Mouse (Mus musculus): Measurements from ENCODE around the gene Plppr3. TPM values are rescaled to one million over a fixed set of nuclear protein-coding genes. Genes with fewer than 3 reads are reported as not detected.

Plppr3 gene
- polyA plus RNA-seq, 1 experiment from 2014 or later, result 503 TPM

DNA sequence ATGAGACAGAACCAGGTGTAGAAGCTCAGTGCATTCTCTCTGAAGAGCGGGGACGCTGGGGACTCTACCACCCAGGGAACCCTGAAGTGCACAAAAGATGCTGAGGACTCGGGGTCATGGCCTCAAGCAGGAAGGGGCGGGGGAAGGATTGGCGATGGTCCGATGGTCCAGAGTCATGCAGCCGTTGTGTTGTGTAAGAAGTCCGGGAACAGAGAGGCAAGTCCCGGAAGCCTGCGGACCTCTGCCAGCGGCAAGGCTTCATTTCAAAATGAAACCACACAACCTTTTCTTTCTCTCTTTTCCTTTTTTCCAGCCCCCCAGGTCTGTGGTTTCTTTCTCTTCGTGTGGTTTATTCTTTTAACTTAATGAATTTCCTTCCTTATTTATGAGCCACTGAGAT, 3.3 kb upstream of the Plppr3 start:
- ATAC-seq (replicated peaks), result no peak
- no peaks in the 10 kb centered on the region for H3K36me3 ChIP-seq (replicated peaks)
- H3K4me1 ChIP-seq, result peaks cover 22% of the 10 kb centered on the region
- H3K9me3 ChIP-seq, result no peaks in the 10 kb centered on the region
- WGBS, result 31% methylated on average over 12 of the region's 12 CpGs
- H3K4me2 ChIP-seq, result no peak overlapping the region
- peaks cover 10% of the 10 kb centered on the region for H3K27me3 ChIP-seq (replicated peaks)
- no peak overlapping the region for H3K27ac ChIP-seq
- no peak overlapping the region for H3K9ac ChIP-seq
- H3K4me3 ChIP-seq, result no peak overlapping the region

DNA sequence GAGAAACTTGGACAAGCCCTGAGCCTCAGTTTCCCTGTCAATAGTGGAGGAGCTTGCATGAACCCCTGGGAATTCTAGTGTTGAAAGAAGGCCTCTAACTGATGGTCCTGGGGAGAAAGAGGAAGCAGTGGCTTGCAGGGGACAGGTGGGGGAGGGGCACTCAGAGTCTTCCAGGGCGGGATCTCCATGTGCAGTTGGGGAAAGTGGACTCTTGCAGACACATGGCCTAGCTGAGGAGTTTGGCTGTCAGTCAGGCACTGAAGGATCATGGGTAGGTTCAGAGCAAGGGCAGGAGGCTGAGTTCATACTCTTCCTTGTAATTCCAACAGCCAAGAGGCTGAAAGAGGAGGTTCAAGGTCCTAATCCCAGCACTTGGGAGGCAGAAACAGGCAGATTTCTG, 2.7 kb upstream of the Plppr3 start:
- 94% methylated on average over 1 of the region's 1 CpGs for WGBS
- Histone ChIP-seq H3K4me3 (no peak overlapping the region), H3K27ac (no peak overlapping the region), H3K36me3 (replicated peaks) (no peaks in the 10 kb centered on the region), H3K9ac (no peak overlapping the region), H3K4me1 (peaks cover 23% of the 10 kb centered on the region), H3K4me2 (no peak overlapping the region), H3K9me3 (no peaks in the 10 kb centered on the region), H3K27me3 (replicated peaks) (peaks cover 6% of the 10 kb centered on the region)
- ATAC-seq (replicated peaks), result no peak

DNA sequence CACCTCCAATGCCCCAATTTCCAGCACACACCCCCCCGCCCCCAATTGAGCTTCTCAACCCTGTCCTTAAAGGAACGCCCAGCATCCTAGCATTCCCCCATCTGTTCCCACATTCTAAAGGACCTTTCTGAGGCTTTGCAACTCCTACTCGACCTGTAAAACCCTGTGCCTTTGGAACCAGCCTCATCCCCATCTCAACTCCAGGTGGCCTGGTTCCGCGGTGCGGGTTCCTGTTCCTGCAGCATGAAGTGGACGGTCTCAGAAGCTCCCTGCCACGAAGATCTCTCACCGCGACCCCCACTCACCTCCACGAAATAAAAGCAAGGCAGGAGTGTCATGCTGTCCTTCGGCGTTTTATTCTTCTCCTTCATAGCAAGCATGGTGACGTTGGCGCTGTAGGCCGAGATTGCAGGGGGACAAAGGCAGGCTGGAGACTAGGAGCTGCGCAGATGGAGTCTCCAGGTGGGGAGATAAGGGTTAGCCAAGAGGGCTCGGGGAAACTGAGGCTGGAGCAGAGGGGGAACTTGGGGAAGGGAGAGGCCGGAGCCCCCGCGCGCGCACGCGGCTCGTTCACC, 632 bp downstream of the Plppr3 start:
- Histone ChIP-seq H3K9me3 (no peaks in the 10 kb centered on the region), H3K4me3 (peak overlapping the region; percentile 73), H3K36me3 (replicated peaks) (no peaks in the 10 kb centered on the region), H3K4me1 (peaks cover 45% of the 10 kb centered on the region), H3K27ac (peak overlapping the region; percentile 95), H3K9ac (peak overlapping the region; percentile 82), H3K4me2 (peak overlapping the region; percentile 83), H3K27me3 (replicated peaks) (no peaks in the 10 kb centered on the region)
- peak; percentile 46 for ATAC-seq (replicated peaks)
- 1% methylated on average over 26 of the region's 26 CpGs for WGBS

DNA sequence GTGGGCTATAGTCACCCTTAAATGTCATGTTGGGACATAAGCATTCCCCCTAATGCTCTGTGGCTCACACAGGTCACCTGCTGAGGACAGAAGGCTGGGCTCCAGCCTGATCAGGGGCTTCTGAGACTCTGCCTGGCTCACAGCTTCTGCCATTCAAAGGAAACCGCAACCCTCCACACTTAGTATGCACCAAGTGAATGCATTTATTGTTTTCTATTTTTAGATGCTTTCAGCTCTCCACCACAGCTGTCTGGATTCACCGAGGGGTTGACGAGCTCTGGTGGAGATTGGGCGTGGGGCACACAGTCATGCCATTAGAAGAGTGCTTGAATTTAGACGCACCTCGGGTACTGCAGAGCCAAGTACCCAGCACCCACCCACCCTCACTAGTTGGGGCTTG, 1.1 kb downstream of the Plppr3 start:
- Histone ChIP-seq H3K4me3 (peak overlapping the region; percentile 73), H3K27ac (peak overlapping the region; percentile 95), H3K9me3 (no peaks in the 10 kb centered on the region), H3K9ac (peak overlapping the region; percentile 82), H3K4me2 (peak overlapping the region; percentile 83), H3K4me1 (peaks cover 48% of the 10 kb centered on the region), H3K36me3 (replicated peaks) (no peaks in the 10 kb centered on the region), H3K27me3 (replicated peaks) (no peaks in the 10 kb centered on the region)
- WGBS, result 6% methylated on average over 6 of the region's 6 CpGs
- ATAC-seq (replicated peaks), result peak; percentile 10; the same call in 1 of the 2 replicates

DNA sequence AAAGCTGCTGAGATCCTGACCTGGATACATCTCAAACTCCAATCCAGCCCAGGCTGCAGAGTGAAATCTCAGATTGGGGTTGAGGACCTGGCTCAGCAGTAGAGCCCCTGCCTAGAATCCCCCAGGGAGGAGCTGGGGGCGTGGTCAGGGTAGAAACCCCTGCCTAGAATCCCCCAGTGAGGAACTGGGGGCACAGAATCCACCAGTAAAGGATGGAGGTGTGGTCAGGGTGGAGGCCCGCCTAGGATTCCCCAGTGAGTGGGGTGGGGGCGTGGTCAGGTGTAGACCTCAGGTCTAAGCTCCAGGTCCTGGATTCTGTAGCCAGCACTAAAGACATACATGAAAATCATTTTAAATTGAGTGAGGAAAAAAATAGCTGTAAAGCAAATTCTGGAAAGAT, 1.6 kb downstream of the Plppr3 start:
- H3K4me3 ChIP-seq, result peak overlapping the region; percentile 73
- no peaks in the 10 kb centered on the region for H3K36me3 ChIP-seq (replicated peaks)
- H3K27me3 ChIP-seq (replicated peaks), result no peaks in the 10 kb centered on the region
- ATAC-seq (replicated peaks), result 0 out of 2 replicates have a peak, but pooled peaks have one; percentile 13
- H3K9ac ChIP-seq, result peak overlapping the region; percentile 82
- peaks cover 48% of the 10 kb centered on the region for H3K4me1 ChIP-seq
- no peaks in the 10 kb centered on the region for H3K9me3 ChIP-seq
- peak overlapping the region; percentile 83 for H3K4me2 ChIP-seq
- H3K27ac ChIP-seq, result peak overlapping the region; percentile 95
- 38% methylated on average over 3 of the region's 3 CpGs for WGBS

DNA sequence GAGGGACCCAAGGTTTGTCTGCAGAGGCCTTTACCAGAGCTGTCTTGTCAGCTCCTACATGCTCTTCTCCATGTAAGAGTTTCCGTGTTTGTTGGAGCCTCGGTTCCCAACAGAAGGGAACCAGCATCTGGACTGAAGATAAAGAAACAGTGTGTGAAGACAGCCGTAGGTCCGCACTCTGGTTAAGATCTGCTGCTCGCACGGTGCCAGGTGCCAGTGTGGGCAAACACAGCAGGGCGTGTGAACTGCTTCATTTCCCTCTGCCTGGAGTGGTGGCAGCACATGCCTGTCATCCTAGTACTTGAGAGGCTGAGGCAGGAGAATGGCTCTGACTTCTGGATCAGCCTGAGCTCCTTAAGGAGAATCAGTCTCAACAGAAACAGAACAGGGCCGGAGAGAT, 2.6 kb downstream of the Plppr3 start:
- no peak for ATAC-seq (replicated peaks)
- no peaks in the 10 kb centered on the region; the same call in 1 of the 2 replicates for H3K36me3 ChIP-seq (replicated peaks)
- peak overlapping the region; percentile 73 for H3K4me3 ChIP-seq
- peak overlapping the region; percentile 2; the same call in 1 of the 2 replicates for H3K27ac ChIP-seq
- peaks cover 54% of the 10 kb centered on the region for H3K4me1 ChIP-seq
- 89% methylated on average over 8 of the region's 8 CpGs for WGBS
- H3K4me2 ChIP-seq, result peak overlapping the region; percentile 83
- H3K27me3 ChIP-seq (replicated peaks), result no peaks in the 10 kb centered on the region
- no peak overlapping the region for H3K9ac ChIP-seq
- no peaks in the 10 kb centered on the region for H3K9me3 ChIP-seq

DNA sequence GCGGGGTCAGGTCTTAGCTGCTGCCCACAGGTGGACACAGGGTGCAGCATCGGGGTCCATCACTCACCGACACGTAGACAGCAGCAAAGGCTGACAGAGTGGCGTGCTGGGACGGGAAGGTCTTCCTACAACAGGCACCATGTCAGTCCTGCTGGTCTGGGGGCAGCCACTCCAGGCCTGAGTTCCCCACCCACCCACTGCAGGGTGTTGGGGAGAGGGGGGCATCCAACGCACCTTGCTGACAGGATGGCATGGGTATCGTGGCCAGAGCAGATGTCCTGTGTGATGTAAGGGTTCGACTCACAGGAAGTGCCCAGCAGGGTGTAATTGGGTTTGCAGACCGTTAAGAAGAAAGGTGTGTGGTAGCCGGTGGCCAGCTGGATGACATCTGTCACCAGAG, 7.8 kb downstream of the Plppr3 start:
- Histone ChIP-seq H3K36me3 (replicated peaks) (peaks cover 39% of the 10 kb centered on the region), H3K27ac (no peak overlapping the region), H3K4me1 (peaks cover 43% of the 10 kb centered on the region), H3K4me3 (no peak overlapping the region), H3K9ac (no peak overlapping the region), H3K4me2 (no peak overlapping the region), H3K9me3 (no peaks in the 10 kb centered on the region), H3K27me3 (replicated peaks) (no peaks in the 10 kb centered on the region)
- ATAC-seq (replicated peaks), result no peak
- 83% methylated on average over 11 of the region's 11 CpGs for WGBS

DNA sequence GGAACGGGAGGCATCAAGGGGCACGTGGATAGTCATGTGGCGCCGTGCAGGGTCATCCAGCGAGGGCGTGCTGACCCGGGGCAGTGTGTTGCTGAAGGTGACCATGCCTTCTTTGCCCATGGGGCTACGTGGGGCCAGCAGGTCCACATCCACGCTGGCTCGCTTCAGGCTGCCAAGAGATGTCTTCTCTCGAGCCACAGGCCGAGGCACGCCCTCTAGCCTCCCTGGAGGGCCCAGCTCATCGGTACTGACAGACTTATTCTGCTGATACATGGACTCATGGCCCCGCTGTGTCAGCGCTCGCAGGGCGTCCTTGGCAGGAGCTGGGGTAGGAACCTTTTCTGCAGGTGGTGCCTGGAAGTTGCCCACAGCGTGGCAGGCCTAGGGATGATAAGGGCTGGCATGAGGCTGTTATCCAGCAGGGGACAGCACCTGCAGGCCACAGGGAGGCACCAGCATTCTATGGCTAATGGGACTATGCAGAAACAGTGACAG, 8.6 kb downstream of the Plppr3 start:
- H3K4me2 ChIP-seq, result no peak overlapping the region
- 71% methylated on average over 19 of the region's 19 CpGs for WGBS
- H3K9me3 ChIP-seq, result no peaks in the 10 kb centered on the region
- H3K4me3 ChIP-seq, result no peak overlapping the region
- peaks cover 36% of the 10 kb centered on the region for H3K4me1 ChIP-seq
- no peaks in the 10 kb centered on the region for H3K27me3 ChIP-seq (replicated peaks)
- peak overlapping the region; percentile 43; the same call in 1 of the 2 replicates for H3K27ac ChIP-seq
- no peak for ATAC-seq (replicated peaks)
- H3K36me3 ChIP-seq (replicated peaks), result peaks cover 47% of the 10 kb centered on the region
- no peak overlapping the region for H3K9ac ChIP-seq

DNA sequence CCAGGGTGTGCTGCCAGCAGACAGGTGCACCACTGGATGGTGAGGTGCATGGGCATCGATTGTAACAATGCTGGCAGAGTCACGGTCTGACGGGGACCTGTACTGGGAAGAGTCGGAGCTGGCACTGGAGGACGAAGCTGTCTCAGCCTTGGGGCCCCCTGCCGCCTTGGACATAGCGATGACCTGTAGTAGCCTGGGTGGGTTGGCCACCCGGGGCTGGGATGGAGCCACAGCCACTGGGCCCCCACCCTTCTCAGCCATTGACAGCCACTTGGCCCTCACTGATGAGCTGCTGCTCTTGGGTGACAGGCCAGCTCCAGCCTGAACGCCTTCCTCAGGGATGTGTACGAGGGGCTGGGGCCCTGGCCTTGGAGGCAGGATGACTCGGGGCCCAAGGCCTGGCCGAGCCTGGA, 9.2 kb downstream of the Plppr3 start:
- H3K27ac ChIP-seq, result peak overlapping the region; percentile 43; the same call in 1 of the 2 replicates
- 65% methylated on average over 12 of the region's 12 CpGs for WGBS

DNA sequence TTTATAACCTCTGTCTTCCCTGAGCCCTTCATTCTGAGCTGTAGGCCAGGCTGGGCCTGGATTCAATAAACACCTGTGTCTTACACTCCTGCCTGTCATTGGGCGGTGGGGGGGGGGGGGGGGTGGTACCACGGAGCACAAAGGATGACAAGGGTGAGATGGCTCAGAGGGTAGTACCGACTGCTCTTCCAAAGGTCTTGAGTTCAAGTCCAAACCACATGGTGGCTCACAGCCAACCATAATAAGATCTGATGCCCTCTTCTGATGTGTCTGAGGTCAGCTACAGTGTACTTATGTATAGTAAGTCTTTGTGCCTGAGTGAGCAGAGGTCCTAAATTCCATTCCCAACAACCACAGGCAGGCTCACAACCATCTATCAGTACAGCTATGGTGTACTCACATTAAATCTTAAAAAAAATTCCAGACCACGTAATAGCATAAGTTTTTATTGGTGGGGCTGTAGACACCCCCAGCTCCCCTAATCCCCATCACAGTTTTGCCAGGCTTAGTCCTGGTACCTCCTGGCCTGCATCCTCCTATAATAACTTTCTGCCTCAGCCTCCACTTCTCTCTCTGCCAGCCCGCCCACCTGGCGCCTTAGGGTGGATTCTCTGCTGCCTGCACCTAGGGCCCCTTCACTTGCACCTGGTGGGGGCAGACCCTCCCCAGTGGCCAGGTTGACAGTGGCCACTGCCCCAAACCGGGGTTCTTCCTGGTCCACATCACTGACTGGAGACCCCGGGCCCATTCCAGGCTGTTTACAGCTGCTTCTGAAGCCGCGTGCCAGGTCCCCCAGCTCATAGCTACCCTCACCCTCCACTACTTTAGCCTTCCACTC, 9.9 kb downstream of the Plppr3 start:
- H3K9ac ChIP-seq, result no peak overlapping the region
- no peak overlapping the region for H3K4me2 ChIP-seq
- WGBS, result 57% methylated on average over 10 of the region's 10 CpGs
- H3K4me3 ChIP-seq, result no peak overlapping the region
- H3K4me1 ChIP-seq, result peaks cover 30% of the 10 kb centered on the region
- no peaks in the 10 kb centered on the region for H3K27me3 ChIP-seq (replicated peaks)
- no peaks in the 10 kb centered on the region for H3K9me3 ChIP-seq
- 0 out of 2 replicates have a peak overlapping the region, but pooled peaks have one; percentile 43 for H3K27ac ChIP-seq
- peaks cover 60% of the 10 kb centered on the region for H3K36me3 ChIP-seq (replicated peaks)
- ATAC-seq (replicated peaks), result peak; percentile 15; the same call in 1 of the 2 replicates

More for the DNA sequence above, 9.2 kb downstream of the Plppr3 start:
- Histone ChIP-seq H3K4me3 (no peak overlapping the region), H3K4me1 (peaks cover 36% of the 10 kb centered on the region), H3K9ac (no peak overlapping the region), H3K36me3 (replicated peaks) (peaks cover 54% of the 10 kb centered on the region), H3K4me2 (no peak overlapping the region), H3K27me3 (replicated peaks) (no peaks in the 10 kb centered on the region), H3K9me3 (no peaks in the 10 kb centered on the region)
- 0 out of 2 replicates have a peak, but pooled peaks have one; percentile 11 for ATAC-seq (replicated peaks)

DNA sequence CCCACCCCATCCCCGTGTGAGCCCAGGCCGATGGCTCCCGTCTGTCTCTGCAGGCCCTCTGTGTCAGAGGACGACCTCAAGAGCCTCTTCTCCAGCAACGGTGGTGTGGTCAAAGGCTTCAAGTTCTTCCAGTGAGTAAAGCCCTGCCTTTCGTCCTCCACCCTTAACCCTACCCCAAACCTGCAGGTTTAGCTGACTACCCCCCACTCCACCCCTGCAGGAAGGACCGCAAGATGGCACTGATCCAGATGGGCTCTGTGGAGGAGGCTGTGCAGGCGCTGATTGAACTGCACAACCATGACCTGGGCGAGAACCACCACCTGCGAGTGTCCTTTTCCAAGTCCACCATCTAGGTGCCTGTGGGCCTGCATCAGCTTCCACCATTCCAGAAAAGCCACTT, 11.5 kb downstream of the Plppr3 start:
- Histone ChIP-seq H3K9ac (no peak overlapping the region), H3K4me3 (no peak overlapping the region), H3K27ac (no peak overlapping the region), H3K27me3 (replicated peaks) (no peaks in the 10 kb centered on the region), H3K9me3 (no peaks in the 10 kb centered on the region), H3K4me1 (peaks cover 35% of the 10 kb centered on the region), H3K36me3 (replicated peaks) (peaks cover 68% of the 10 kb centered on the region), H3K4me2 (no peak overlapping the region)
- WGBS, result 80% methylated on average over 10 of the region's 10 CpGs
- ATAC-seq (replicated peaks), result no peak

DNA sequence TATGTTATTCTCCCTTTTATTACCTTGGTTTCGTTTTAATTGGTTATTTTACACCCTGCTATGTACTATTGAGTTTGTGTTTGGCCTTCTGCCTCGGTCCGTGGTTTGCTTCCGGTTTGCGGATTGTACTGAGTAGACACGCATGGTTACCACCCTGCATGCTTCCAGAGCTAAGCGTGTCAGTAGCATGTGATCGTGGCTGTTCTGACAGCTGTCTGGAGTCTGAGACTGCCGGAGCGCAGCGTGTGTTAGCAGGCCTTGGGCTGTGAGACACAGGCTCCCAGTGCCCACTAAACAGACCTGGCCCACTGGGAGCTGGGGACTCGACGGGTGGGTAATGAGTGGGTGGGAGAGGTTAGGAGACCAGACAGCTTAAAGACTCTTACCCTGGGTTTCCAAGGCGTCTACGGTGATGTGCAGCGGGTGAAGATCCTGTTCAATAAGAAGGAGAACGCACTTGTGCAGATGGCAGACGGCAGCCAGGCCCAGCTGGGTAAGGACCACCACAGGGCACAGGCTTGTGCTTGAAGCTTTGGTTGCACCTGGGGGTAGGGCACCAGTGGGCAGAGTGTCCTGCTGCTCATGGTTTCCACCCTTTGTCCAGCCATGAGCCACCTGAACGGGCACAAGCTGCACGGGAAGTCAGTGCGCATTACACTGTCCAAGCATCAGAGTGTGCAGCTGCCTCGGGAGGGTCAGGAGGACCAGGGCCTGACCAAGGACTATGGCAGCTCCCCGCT, 12.2 kb downstream of the Plppr3 start:
- Histone ChIP-seq H3K27ac (no peak overlapping the region), H3K9ac (no peak overlapping the region)

More for the DNA sequence above, 12.2 kb downstream of the Plppr3 start:
- H3K4me2 ChIP-seq, result no peak overlapping the region
- ATAC-seq (replicated peaks), result no peak
- peaks cover 38% of the 10 kb centered on the region for H3K4me1 ChIP-seq
- no peak overlapping the region for H3K4me3 ChIP-seq
- no peaks in the 10 kb centered on the region for H3K9me3 ChIP-seq
- 85% methylated on average over 23 of the region's 23 CpGs for WGBS
- H3K36me3 ChIP-seq (replicated peaks), result peaks cover 68% of the 10 kb centered on the region
- no peaks in the 10 kb centered on the region for H3K27me3 ChIP-seq (replicated peaks)

Measured in midbrain, embryonic 15.5 days (tissue).